Comparison of ENCODE assay signal across 8 mouse cellular contexts in genomic region chr4:89485981-89486531, GRCm38 (mm10).
A peak's percentile ranks its signal among the peaks of the same experiment; 100 is the strongest.
DNase-seq lines count a peak whose midpoint lies in the region; ATAC-seq and TF ChIP-seq lines count a peak whose summit lies in the region.

No protein-coding gene starts in this region.

- H3K9me3 ChIP-seq in heart, embryonic 10.5 days: no peaks in the 10 kb centered on the region
- no peaks in the 10 kb centered on the region for H3K9me3 ChIP-seq in liver, embryonic 14.5 days (ENCODE audit: control insufficient read depth, low read length)
- no peaks in the 10 kb centered on the region for H3K9me3 ChIP-seq in stomach, embryonic 15.5 days

- DNase-seq in heart, adult 11 months: peak; percentile 98
- no peak for DNase-seq in heart, embryonic 10.5 days (ENCODE audit: low spot score)
- peak; percentile 26 for DNase-seq in MN1 (ENCODE audit: low spot score)
- peak; percentile 34 for DNase-seq in induced T-regulatory cell, adult 2 months (ENCODE audit: low read depth)
- DNase-seq in liver, embryonic 14.5 days (ENCODE audit: low read depth in 3 of 3, low spot score in 3 of 3): peak; percentile 38 to 45 (median 40)
- no peak for DNase-seq in neural tube, embryonic 10.5 days (ENCODE audit: extremely low spot score, low spot score)
- DNase-seq in c-Kit-positive CD71-positive TER-119-positive erythroid progenitor cells, embryonic 14.5 days (ENCODE audit: low spot score): no peak

- TF ChIP-seq EP300 in liver, embryonic 14.5 days (IDR thresholded peaks at IDR 0.05; ENCODE audit: low read depth): peak; percentile 26; the same call in 1 of the 2 replicates

- peak overlapping the region; percentile 27 for H3K4me2 ChIP-seq in liver, embryonic 14.5 days (ENCODE audit: low read depth)
- no peak overlapping the region for H3K4me2 ChIP-seq in stomach, embryonic 15.5 days

- H3K36me3 ChIP-seq in heart, embryonic 10.5 days: no peaks in the 10 kb centered on the region
- H3K36me3 ChIP-seq in liver, embryonic 14.5 days (replicated peaks; ENCODE audit: control insufficient read depth, insufficient read depth, low read depth): no peaks in the 10 kb centered on the region
- no peaks in the 10 kb centered on the region for H3K36me3 ChIP-seq in stomach, embryonic 15.5 days

- no peak overlapping the region for H3K27ac ChIP-seq in heart, embryonic 10.5 days
- peak overlapping the region; percentile 2; the same call in 1 of the 2 replicates for H3K27ac ChIP-seq in liver, embryonic 14.5 days
- no peak overlapping the region for H3K27ac ChIP-seq in stomach, embryonic 15.5 days

- H3K4me3 ChIP-seq in heart, embryonic 10.5 days: no peak overlapping the region
- H3K4me3 ChIP-seq in liver, embryonic 14.5 days (ENCODE audit: insufficient read depth in 1 of 2, low read depth in 2 of 2, low read length in 2 of 2): no peak overlapping the region
- no peak overlapping the region for H3K4me3 ChIP-seq in stomach, embryonic 15.5 days (replicated peaks)

- H3K9ac ChIP-seq in liver, embryonic 14.5 days (replicated peaks): no peak overlapping the region
- no peak overlapping the region for H3K9ac ChIP-seq in stomach, embryonic 15.5 days

- no peaks in the 10 kb centered on the region for H3K27me3 ChIP-seq in heart, embryonic 10.5 days (ENCODE audit: insufficient read depth, poor library complexity, severe bottlenecking)
- no peaks in the 10 kb centered on the region for H3K27me3 ChIP-seq in liver, embryonic 14.5 days (ENCODE audit: control insufficient read depth, insufficient read depth, low read length)
- no peaks in the 10 kb centered on the region for H3K27me3 ChIP-seq in stomach, embryonic 15.5 days (replicated peaks)

- H3K4me1 ChIP-seq in heart, embryonic 10.5 days: peaks cover 6% of the 10 kb centered on the region; the same call in 1 of the 2 replicates
- H3K4me1 ChIP-seq in liver, embryonic 14.5 days (replicated peaks; ENCODE audit: control insufficient read depth in 2 of 2, insufficient read depth in 2 of 2, low read length in 1 of 2): peaks cover 21 to 22% of the 10 kb centered on the region in 2 experiments
- H3K4me1 ChIP-seq in stomach, embryonic 15.5 days: no peaks in the 10 kb centered on the region

- WGBS in heart, embryonic 10.5 days: 51% methylated on average over 11 of the region's 11 CpGs
- 11% methylated on average over 11 of the region's 11 CpGs for WGBS in liver, embryonic 14.5 days (ENCODE audit: insufficient replicate concordance)
- WGBS in stomach, embryonic 15.5 days: 18% methylated on average over 11 of the region's 11 CpGs

- no peak for TF ChIP-seq CTCF in liver, embryonic 14.5 days (IDR thresholded peaks at IDR 0.05; ENCODE audit: low read depth)

- ATAC-seq in liver, embryonic 14.5 days (ENCODE audit: insufficient read depth): peak; percentile 86
- ATAC-seq in stomach, embryonic 15.5 days (ENCODE audit: insufficient read depth, low FRiP score, low read depth): peak; percentile 73; the same call in 1 of the 2 replicates

Comparison
In these comparisons a context has a peak if more than half of its experiments do, and no peak if none do; other contexts are left out.
1. DNase-seq: peak in heart, adult 11 months (single experiment), MN1 (single experiment), induced T-regulatory cell, adult 2 months (single experiment) and liver, embryonic 14.5 days (3 of 3); none in heart, embryonic 10.5 days (single experiment), neural tube, embryonic 10.5 days (single experiment) and c-Kit-positive CD71-positive TER-119-positive erythroid progenitor cells, embryonic 14.5 days (single experiment).